8 mouse cellular contexts compared by ENCODE assay signal in genomic region chr9:121642401-121643181, GRCm38 (mm10). TPM values are rescaled to one million over a fixed set of nuclear protein-coding genes. Genes with fewer than 3 reads are reported as not detected.
DNase-seq lines count a peak whose midpoint lies in the region; ATAC-seq and TF ChIP-seq lines count a peak whose summit lies in the region.

TSS of gene Vipr1 (plus strand) at chr9:121642716.

- H3K9ac ChIP-seq in ES-Bruce4 (ENCODE audit: low read depth, poor library complexity, severe bottlenecking), result peak within 1 kb of the TSS; percentile 44
- peak within 1 kb of the TSS; percentile 63 for H3K9ac ChIP-seq in forebrain, embryonic 14.5 days (ENCODE audit: low read length)
- peak within 1 kb of the TSS; percentile 44 for H3K9ac ChIP-seq in hindbrain, embryonic 15.5 days

- no peak for TF ChIP-seq CTCF in ES-Bruce4 (IDR thresholded peaks at IDR 0.05; ENCODE audit: low read depth, low read length)

- no peak for TF ChIP-seq EP300 in ES-Bruce4 (IDR thresholded peaks at IDR 0.05; ENCODE audit: insufficient read depth, low read depth, low read length)

- DNase-seq in c-Kit-positive CD71-positive TER-119-positive erythroid progenitor cells, embryonic 14.5 days (ENCODE audit: low spot score), result peak; percentile 14
- DNase-seq in forebrain, embryonic 14.5 days (ENCODE audit: low spot score), result peak; percentile 80
- DNase-seq in left cerebral cortex, adult 11 months (ENCODE audit: low spot score), result peak; percentile 70
- peak; percentile 80 for DNase-seq in lung, postnatal 14 days
- peak; percentile 51 for DNase-seq in ovary, postnatal 14 days (ENCODE audit: low spot score)
- peak; percentile 84 to 86 for DNase-seq in thymus, postnatal 10 days (ENCODE audit: low spot score in 2 of 2)

- peak; percentile 92 for ATAC-seq in forebrain, embryonic 14.5 days
- ATAC-seq in hindbrain, embryonic 15.5 days (ENCODE audit: low FRiP score, low read depth), result peak; percentile 88

- H3K36me3 ChIP-seq in ES-Bruce4 (ENCODE audit: control insufficient read depth, insufficient read depth, low read length, poor library complexity, severe bottlenecking), result no peaks in the 10 kb centered on the region
- no peaks in the 10 kb centered on the region for H3K36me3 ChIP-seq in forebrain, embryonic 14.5 days (ENCODE audit: control insufficient read depth, insufficient read depth, low read length)
- H3K36me3 ChIP-seq in hindbrain, embryonic 15.5 days, result no peaks in the 10 kb centered on the region

- H3K9me3 ChIP-seq in ES-Bruce4 (replicated peaks; ENCODE audit: control insufficient read depth, insufficient read depth, low read length, poor library complexity, severe bottlenecking), result no peaks in the 10 kb centered on the region
- H3K9me3 ChIP-seq in forebrain, embryonic 14.5 days (replicated peaks; ENCODE audit: control insufficient read depth, low read length), result no peaks in the 10 kb centered on the region
- no peaks in the 10 kb centered on the region for H3K9me3 ChIP-seq in hindbrain, embryonic 15.5 days

- H3K4me2 ChIP-seq in forebrain, embryonic 14.5 days (ENCODE audit: low read length), result peak within 1 kb of the TSS; percentile 93
- H3K4me2 ChIP-seq in hindbrain, embryonic 15.5 days, result peak within 1 kb of the TSS; percentile 84

- no peaks in the 10 kb centered on the region for H3K4me1 ChIP-seq in ES-Bruce4 (ENCODE audit: control insufficient read depth, insufficient read depth, low read length)
- H3K4me1 ChIP-seq in forebrain, embryonic 14.5 days (ENCODE audit: control insufficient read depth, insufficient read depth, low read length), result peaks cover 7% of the 10 kb centered on the region
- H3K4me1 ChIP-seq in hindbrain, embryonic 15.5 days (replicated peaks), result peaks cover 24% of the 10 kb centered on the region

- H3K4me3 ChIP-seq in ES-Bruce4 (ENCODE audit: low read depth, low read length), result peak within 1 kb of the TSS; percentile 78
- H3K4me3 ChIP-seq in forebrain, embryonic 14.5 days (ENCODE audit: low read depth, low read length), result peak within 1 kb of the TSS; percentile 49
- peak within 1 kb of the TSS; percentile 49 for H3K4me3 ChIP-seq in hindbrain, embryonic 15.5 days

- peaks cover 3% of the 10 kb centered on the region; the same call in 1 of the 2 replicates for H3K27me3 ChIP-seq in ES-Bruce4 (ENCODE audit: control insufficient read depth, insufficient read depth, low read length, poor library complexity, severe bottlenecking)
- H3K27me3 ChIP-seq in forebrain, embryonic 14.5 days (replicated peaks; ENCODE audit: control insufficient read depth, insufficient read depth, low read length), result peaks cover 21% of the 10 kb centered on the region
- peaks cover 44% of the 10 kb centered on the region for H3K27me3 ChIP-seq in hindbrain, embryonic 15.5 days

- WGBS in forebrain, embryonic 14.5 days, result under 1% methylated on average over 73 of the region's 79 CpGs
- under 1% methylated on average over 72 of the region's 79 CpGs for WGBS in hindbrain, embryonic 15.5 days

- H3K27ac ChIP-seq in ES-Bruce4 (ENCODE audit: insufficient read depth, low read length), result no peak within 1 kb of the TSS
- H3K27ac ChIP-seq in forebrain, embryonic 14.5 days (ENCODE audit: low read depth, low read length), result no peak within 1 kb of the TSS
- no peak within 1 kb of the TSS for H3K27ac ChIP-seq in hindbrain, embryonic 15.5 days (replicated peaks)

- no peak for TF ChIP-seq POLR2A in ES-Bruce4 (IDR thresholded peaks at IDR 0.05; ENCODE audit: insufficient read depth, low read length)

RNA-seq across cellular contexts. Expression of gene Vipr1, which starts in this region (rescaled TPM):
- polyA plus RNA-seq in ES-Bruce4 (2011; ENCODE audit: insufficient read depth, insufficient read length, low read depth, missing spikeins), result 0.23 and 0.28 TPM in 2 replicates
- 0.38 and 0.46 TPM in 2 replicates for polyA plus RNA-seq in forebrain, embryonic 14.5 days (2014; fragmentation: Nextera tagmentation; extraction: Ambion mirVana)
- polyA plus RNA-seq in hindbrain, embryonic 15.5 days (2015; fragmentation: Nextera tagmentation; extraction: Ambion mirVana), result 0.30 and 0.43 TPM in 2 replicates

Comparison
In these comparisons a context has a peak if more than half of its experiments do, and no peak if none do; other contexts are left out.
1. Peak in DNase-seq, ATAC-seq, H3K4me3 ChIP-seq, H3K9ac ChIP-seq and H3K4me2 ChIP-seq in forebrain, embryonic 14.5 days; RNA of the gene not detected or under 1 TPM.
2. Peak in ATAC-seq, H3K4me3 ChIP-seq, H3K9ac ChIP-seq and H3K4me2 ChIP-seq in hindbrain, embryonic 15.5 days; RNA of the gene not detected or under 1 TPM.
3. DNase-seq: peak in every context shown above with its lines; median percentile 85 in thymus, postnatal 10 days; 80 in forebrain, embryonic 14.5 days; 80 in lung, postnatal 14 days; 70 in left cerebral cortex, adult 11 months; 51 in ovary, postnatal 14 days; 14 in c-Kit-positive CD71-positive TER-119-positive erythroid progenitor cells, embryonic 14.5 days.